Mouse (Mus musculus): ENCODE measurements around the gene Kif26a. TPM values are rescaled to one million over a fixed set of nuclear protein-coding genes. Genes with fewer than 3 reads are reported as not detected.

The Kif26a gene
- polyA plus RNA-seq, 1 experiment, result 0.98 TPM

DNA sequence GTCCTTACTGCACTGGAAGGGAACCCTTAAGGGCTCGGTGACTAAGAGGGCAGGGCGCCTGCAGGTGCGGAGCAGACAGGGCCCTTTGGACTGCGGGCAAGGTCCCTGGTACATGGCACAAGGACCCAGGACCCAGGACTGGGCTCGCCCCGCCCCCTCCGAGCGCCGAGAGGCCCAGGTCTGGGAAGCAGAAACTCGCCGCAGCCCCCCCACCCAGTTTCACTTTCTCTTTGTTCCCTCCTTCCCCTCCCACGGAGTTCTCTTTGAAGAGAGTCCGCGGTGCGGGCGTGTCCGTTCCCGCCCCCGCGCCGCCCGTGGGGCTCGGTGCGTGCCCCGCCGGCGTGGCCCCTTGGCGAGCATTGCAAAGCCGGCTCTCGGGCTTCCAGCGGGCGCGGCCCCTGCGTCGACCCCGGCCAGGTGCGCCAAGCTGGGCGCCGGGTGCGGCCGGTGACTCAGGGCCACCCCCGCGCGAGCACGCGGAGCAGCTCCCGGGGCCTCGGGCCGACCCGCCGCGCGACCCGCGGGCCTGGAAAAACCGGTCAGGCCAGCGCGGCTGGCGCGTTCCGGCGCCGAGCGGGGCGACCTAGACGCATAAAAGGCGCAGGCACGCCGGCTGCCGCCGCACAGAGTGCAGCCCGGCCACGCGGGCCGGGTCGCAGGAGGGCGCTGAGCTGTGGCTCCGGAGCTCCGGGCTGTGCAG is 15.7 kb upstream of the Kif26a start:
- H3K36me3 ChIP-seq (ENCODE audit: control insufficient read depth, insufficient read depth, low read length), result no peaks in the 10 kb centered on the region
- TF ChIP-seq CTCF (IDR thresholded peaks at IDR 0.05; ENCODE audit: control insufficient read depth, insufficient read depth, insufficient replicate concordance, low read depth, low read length), result no peak
- TF ChIP-seq POLR2A (IDR thresholded peaks at IDR 0.05; ENCODE audit: control insufficient read depth, low read depth, low read length), result no peak
- H3K4me3 ChIP-seq (ENCODE audit: control insufficient read depth, low read depth, low read length), result peak overlapping the region; percentile 68
- peak overlapping the region; percentile 61 for H3K27ac ChIP-seq (ENCODE audit: control insufficient read depth, insufficient read depth, low read depth, low read length)
- H3K27me3 ChIP-seq (ENCODE audit: control insufficient read depth, insufficient read depth, low read length), result peaks cover 2% of the 10 kb centered on the region; the same call in 1 of the 2 replicates
- H3K4me1 ChIP-seq (ENCODE audit: control insufficient read depth, insufficient read depth, low read length), result peaks cover 23% of the 10 kb centered on the region

DNA sequence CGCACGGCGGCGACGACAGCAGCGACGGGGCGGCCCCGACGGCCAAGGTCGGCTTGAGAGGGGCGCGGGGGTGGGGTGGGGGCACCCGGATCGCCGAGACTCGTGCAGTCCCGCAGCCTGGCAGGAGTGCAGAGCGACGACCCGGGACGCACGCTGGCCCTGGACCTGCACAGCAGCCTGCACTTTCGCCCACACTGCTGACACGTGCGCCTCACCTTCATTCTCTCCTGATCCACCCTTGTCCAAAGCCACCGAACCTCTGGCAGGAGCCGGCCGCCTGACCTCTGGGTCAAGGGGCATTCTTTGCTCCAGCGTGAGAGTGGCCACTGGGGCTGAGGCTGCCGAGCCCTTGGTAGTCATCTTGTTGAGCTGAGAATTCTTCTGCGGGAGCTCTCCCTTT is 15.1 kb upstream of the Kif26a start:
- Histone ChIP-seq H3K27ac (ENCODE audit: control insufficient read depth, insufficient read depth, low read depth, low read length) (peak overlapping the region; percentile 57), H3K4me1 (ENCODE audit: control insufficient read depth, insufficient read depth, low read length) (peaks cover 23% of the 10 kb centered on the region), H3K27me3 (ENCODE audit: control insufficient read depth, insufficient read depth, low read length) (peaks cover 2% of the 10 kb centered on the region; the same call in 1 of the 2 replicates), H3K4me3 (ENCODE audit: control insufficient read depth, low read depth, low read length) (peak overlapping the region; percentile 68), H3K36me3 (ENCODE audit: control insufficient read depth, insufficient read depth, low read length) (no peaks in the 10 kb centered on the region)
- TF ChIP-seq CTCF (IDR thresholded peaks at IDR 0.05; ENCODE audit: control insufficient read depth, insufficient read depth, insufficient replicate concordance, low read depth, low read length), result no peak
- TF ChIP-seq POLR2A (IDR thresholded peaks at IDR 0.05; ENCODE audit: control insufficient read depth, low read depth, low read length), result no peak

DNA sequence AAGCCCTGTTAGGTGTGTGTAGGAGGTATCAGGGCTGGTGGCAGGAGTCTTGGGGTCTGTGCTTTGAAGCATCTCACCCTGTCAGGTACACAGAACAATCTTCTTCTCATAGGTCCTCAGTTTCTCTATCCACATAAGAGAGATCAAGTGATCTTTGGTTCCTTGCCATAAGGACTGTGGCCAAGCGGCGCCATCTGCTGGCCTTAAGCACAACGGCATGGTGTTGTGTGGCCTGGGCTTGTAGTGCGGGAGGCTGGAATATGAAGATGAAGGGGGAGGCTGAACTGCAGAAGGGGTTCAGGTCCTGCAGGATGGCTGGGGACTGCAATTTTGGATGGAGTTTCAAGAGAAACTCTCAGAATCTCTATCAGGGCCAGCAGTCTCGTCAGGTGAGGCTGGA is 5.8 kb upstream of the Kif26a start:
- Histone ChIP-seq H3K36me3 (ENCODE audit: control insufficient read depth, insufficient read depth, low read length) (no peaks in the 10 kb centered on the region), H3K27me3 (ENCODE audit: control insufficient read depth, insufficient read depth, low read length) (no peaks in the 10 kb centered on the region; the same call in 1 of the 2 replicates), H3K4me3 (ENCODE audit: control insufficient read depth, low read depth, low read length) (no peak overlapping the region), H3K4me1 (ENCODE audit: control insufficient read depth, insufficient read depth, low read length) (peaks cover 16% of the 10 kb centered on the region), H3K27ac (ENCODE audit: control insufficient read depth, insufficient read depth, low read depth, low read length) (no peak overlapping the region)
- TF ChIP-seq CTCF (IDR thresholded peaks at IDR 0.05; ENCODE audit: control insufficient read depth, insufficient read depth, insufficient replicate concordance, low read depth, low read length) (peak; percentile 87; the same call in 1 of the 2 replicates), POLR2A (IDR thresholded peaks at IDR 0.05; ENCODE audit: control insufficient read depth, low read depth, low read length) (no peak)

DNA sequence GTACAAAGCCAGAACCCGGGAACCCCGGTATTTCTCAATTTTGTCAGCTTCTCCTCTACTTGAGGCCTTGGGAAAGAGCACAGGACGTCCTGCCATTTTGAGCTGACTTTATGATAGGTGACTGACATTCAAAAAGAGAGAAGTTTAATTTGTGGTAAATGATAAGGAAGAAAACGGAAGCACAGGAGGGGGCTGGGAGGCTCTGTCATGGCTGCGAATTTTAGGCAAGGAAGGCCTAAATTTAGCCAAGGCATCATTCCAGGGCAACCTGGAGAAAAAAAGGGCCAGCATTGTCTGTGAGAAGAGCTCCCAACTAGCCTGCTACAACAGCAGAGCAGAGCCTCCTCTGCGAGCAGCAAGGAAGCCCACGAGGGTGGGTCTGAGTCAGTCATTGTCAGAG is 5.3 kb upstream of the Kif26a start:
- peaks cover 20% of the 10 kb centered on the region for H3K4me1 ChIP-seq (ENCODE audit: control insufficient read depth, insufficient read depth, low read length)
- no peak overlapping the region for H3K4me3 ChIP-seq (ENCODE audit: control insufficient read depth, low read depth, low read length)
- no peak for TF ChIP-seq POLR2A (IDR thresholded peaks at IDR 0.05; ENCODE audit: control insufficient read depth, low read depth, low read length)
- TF ChIP-seq CTCF (IDR thresholded peaks at IDR 0.05; ENCODE audit: control insufficient read depth, insufficient read depth, insufficient replicate concordance, low read depth, low read length), result no peak
- H3K27ac ChIP-seq (ENCODE audit: control insufficient read depth, insufficient read depth, low read depth, low read length), result no peak overlapping the region
- H3K27me3 ChIP-seq (ENCODE audit: control insufficient read depth, insufficient read depth, low read length), result no peaks in the 10 kb centered on the region; the same call in 1 of the 2 replicates
- no peaks in the 10 kb centered on the region for H3K36me3 ChIP-seq (ENCODE audit: control insufficient read depth, insufficient read depth, low read length)

GRCm38 (mm10) chr12:112141300-112141699 is 4.7 kb upstream of the Kif26a start:
- peaks cover 20% of the 10 kb centered on the region for H3K4me1 ChIP-seq (ENCODE audit: control insufficient read depth, insufficient read depth, low read length)
- TF ChIP-seq POLR2A (IDR thresholded peaks at IDR 0.05; ENCODE audit: control insufficient read depth, low read depth, low read length), result no peak
- TF ChIP-seq CTCF (IDR thresholded peaks at IDR 0.05; ENCODE audit: control insufficient read depth, insufficient read depth, insufficient replicate concordance, low read depth, low read length), result no peak
- no peaks in the 10 kb centered on the region; the same call in 1 of the 2 replicates for H3K27me3 ChIP-seq (ENCODE audit: control insufficient read depth, insufficient read depth, low read length)
- no peaks in the 10 kb centered on the region for H3K36me3 ChIP-seq (ENCODE audit: control insufficient read depth, insufficient read depth, low read length)
- no peak overlapping the region for H3K27ac ChIP-seq (ENCODE audit: control insufficient read depth, insufficient read depth, low read depth, low read length)
- no peak overlapping the region for H3K4me3 ChIP-seq (ENCODE audit: control insufficient read depth, low read depth, low read length)

GRCm38 (mm10) chr12:112143116-112143832 is 2.7 kb upstream of the Kif26a start:
- Histone ChIP-seq H3K27ac (ENCODE audit: control insufficient read depth, insufficient read depth, low read depth, low read length) (no peak overlapping the region), H3K4me1 (ENCODE audit: control insufficient read depth, insufficient read depth, low read length) (peaks cover 23% of the 10 kb centered on the region), H3K4me3 (ENCODE audit: control insufficient read depth, low read depth, low read length) (no peak overlapping the region), H3K36me3 (ENCODE audit: control insufficient read depth, insufficient read depth, low read length) (no peaks in the 10 kb centered on the region), H3K27me3 (ENCODE audit: control insufficient read depth, insufficient read depth, low read length) (no peaks in the 10 kb centered on the region; the same call in 1 of the 2 replicates)
- TF ChIP-seq POLR2A (IDR thresholded peaks at IDR 0.05; ENCODE audit: control insufficient read depth, low read depth, low read length) (no peak), CTCF (IDR thresholded peaks at IDR 0.05; ENCODE audit: control insufficient read depth, insufficient read depth, insufficient replicate concordance, low read depth, low read length) (no peak)

DNA sequence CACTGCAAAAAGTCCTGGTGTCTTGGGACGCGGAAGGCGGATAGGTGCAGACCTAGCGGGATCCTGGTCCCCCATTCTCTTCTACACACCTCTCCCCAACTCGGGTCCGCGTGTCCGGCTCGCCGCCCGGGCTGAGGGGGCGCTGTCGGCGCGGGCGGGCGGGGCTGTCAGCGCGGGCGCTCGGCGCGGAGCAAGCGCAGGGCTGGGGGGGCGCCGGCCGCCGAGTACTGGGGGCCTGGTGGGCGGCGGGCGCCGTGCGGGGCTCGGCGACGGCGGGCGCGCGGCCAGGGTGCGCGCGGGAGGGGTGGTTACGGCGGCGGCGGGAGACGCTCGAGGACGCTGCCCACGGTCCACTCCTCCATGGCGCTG is 2.2 kb upstream of the Kif26a start:
- peak overlapping the region; percentile 48 for H3K4me3 ChIP-seq (ENCODE audit: control insufficient read depth, low read depth, low read length)
- H3K27ac ChIP-seq (ENCODE audit: control insufficient read depth, insufficient read depth, low read depth, low read length), result no peak overlapping the region
- no peak for TF ChIP-seq CTCF (IDR thresholded peaks at IDR 0.05; ENCODE audit: control insufficient read depth, insufficient read depth, insufficient replicate concordance, low read depth, low read length)
- TF ChIP-seq POLR2A (IDR thresholded peaks at IDR 0.05; ENCODE audit: control insufficient read depth, low read depth, low read length), result no peak
- no peaks in the 10 kb centered on the region for H3K36me3 ChIP-seq (ENCODE audit: control insufficient read depth, insufficient read depth, low read length)
- H3K4me1 ChIP-seq (ENCODE audit: control insufficient read depth, insufficient read depth, low read length), result peaks cover 23% of the 10 kb centered on the region
- no peaks in the 10 kb centered on the region; the same call in 1 of the 2 replicates for H3K27me3 ChIP-seq (ENCODE audit: control insufficient read depth, insufficient read depth, low read length)

Data from testis, adult 2 months (tissue).